Mouse (Mus musculus) heart, embryonic 12.5 days (tissue): ENCODE measurements at regions not wholly inside any gene's neighbourhood (a gene's known extent, or its start where the extent isn't known, plus 50 kb on each side); places are given as distances from the start of the nearest gene placed in this dataset.

Experiments used
- ATAC-seq: fragments of 200-750 bp; cut with Nextera tagmentation; 2 replicates; pipeline ENCODE4 v1.8.0; 2017; ENCODE audit warnings: moderate TSS enrichment, moderate library complexity; ENCODE audit not compliant: insufficient number of reproducible peaks, low FRiP score
- H3K27ac ChIP-seq: fragments of 300-500 bp; sonication (generic); 2 replicates; pipeline ENCODE4 v1.5.1; 2016; ENCODE audit warnings: mild to moderate bottlenecking, moderate library complexity; ENCODE audit not compliant: poor library complexity, severe bottlenecking
- H3K27me3 ChIP-seq: fragments of 300-500 bp; sonication (generic); replicated peaks from 2 replicates; pipeline ENCODE4 v1.6.1; 2016; ENCODE audit warnings: mild to moderate bottlenecking, moderate library complexity
- H3K36me3 ChIP-seq: fragments of 300-500 bp; sonication (generic); 2 replicates; pipeline ENCODE4 v1.6.1; 2016; ENCODE audit warnings: mild to moderate bottlenecking, moderate library complexity
- H3K4me1 ChIP-seq: fragments of 300-500 bp; sonication (generic); replicated peaks from 2 replicates; pipeline ENCODE4 v1.6.1; 2016; ENCODE audit warnings: mild to moderate bottlenecking
- H3K4me2 ChIP-seq: fragments of 300-500 bp; sonication (generic); 2 replicates; pipeline ENCODE4 v1.6.1; 2016; ENCODE audit warnings: mild to moderate bottlenecking, moderate library complexity
- H3K4me3 ChIP-seq: fragments of 300-500 bp; sonication (generic); 2 replicates; pipeline ENCODE4 v1.5.1; 2016; ENCODE audit warnings: mild to moderate bottlenecking
- H3K9ac ChIP-seq: fragments of 300-500 bp; sonication (generic); 2 replicates; pipeline ENCODE4 v1.6.1; 2016; ENCODE audit warnings: mild to moderate bottlenecking, moderate library complexity
- H3K9me3 ChIP-seq: fragments of 300-500 bp; sonication (generic); replicated peaks from 2 replicates; pipeline ENCODE4 v1.6.1; 2016; ENCODE audit warnings: mild to moderate bottlenecking, moderate library complexity
- WGBS: fragments of 180-500 bp; shearing (Covaris S2); methylation state at CpG from one replicate; pipeline ENCODE4 v1.1.7; 2016; 5-methylcytosine and 5-hydroxymethylcytosine counted together

- WGBS, result 88% methylated on average over 8 of the region's 8 CpGs
Observed at GRCm38 (mm10) chr12:78074290-78074802, 119.7 kb upstream of the Gm6657 start.

DNA sequence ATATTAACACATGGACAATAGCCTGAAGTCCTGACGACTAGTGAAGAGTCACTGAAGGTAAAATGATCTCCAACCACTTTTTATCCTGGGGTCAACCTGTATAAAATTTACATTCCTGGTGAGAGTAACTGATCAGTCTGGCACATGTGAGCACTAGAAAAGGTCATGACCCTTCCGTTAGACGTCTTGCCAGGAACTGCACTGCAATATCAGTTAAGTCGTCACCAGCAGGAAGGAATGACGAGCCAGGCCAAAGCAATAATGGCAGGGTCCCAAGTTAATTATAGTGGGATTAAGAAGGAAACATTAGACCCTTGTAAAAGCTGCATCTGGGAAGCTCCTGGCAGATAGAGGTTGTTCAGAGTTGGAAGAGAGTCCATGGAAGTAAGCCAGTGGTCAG is 116.8 kb upstream of the Gm6657 start:
- Histone ChIP-seq H3K9me3 (no peaks in the 10 kb centered on the region), H3K27ac (no peak overlapping the region), H3K9ac (no peak overlapping the region), H3K36me3 (no peaks in the 10 kb centered on the region), H3K4me1 (0 out of 2 replicates have a peak, but pooled peaks cover 8% of the 10 kb centered on the region), H3K27me3 (no peaks in the 10 kb centered on the region), H3K4me3 (no peak overlapping the region), H3K4me2 (no peak overlapping the region)
- ATAC-seq, result no peak
- WGBS, result 32% methylated on average over 5 of the region's 5 CpGs

More at GRCm38 (mm10) chr12:78074290-78074802, 119.7 kb upstream of the Gm6657 start:
- no peaks in the 10 kb centered on the region for H3K27me3 ChIP-seq
- H3K9me3 ChIP-seq, result no peaks in the 10 kb centered on the region
- no peak for ATAC-seq
- H3K4me3 ChIP-seq, result no peak overlapping the region
- no peak overlapping the region for H3K9ac ChIP-seq
- 0 out of 2 replicates have a peak, but pooled peaks cover 8% of the 10 kb centered on the region for H3K4me1 ChIP-seq
- no peak overlapping the region for H3K4me2 ChIP-seq
- H3K36me3 ChIP-seq, result no peaks in the 10 kb centered on the region
- no peak overlapping the region for H3K27ac ChIP-seq

- no peak for ATAC-seq
- WGBS, result 68% methylated on average over 1 of the region's 1 CpGs
Observed at GRCm38 (mm10) chr12:78082163-78082562, 111.9 kb upstream of the Gm6657 start.

DNA sequence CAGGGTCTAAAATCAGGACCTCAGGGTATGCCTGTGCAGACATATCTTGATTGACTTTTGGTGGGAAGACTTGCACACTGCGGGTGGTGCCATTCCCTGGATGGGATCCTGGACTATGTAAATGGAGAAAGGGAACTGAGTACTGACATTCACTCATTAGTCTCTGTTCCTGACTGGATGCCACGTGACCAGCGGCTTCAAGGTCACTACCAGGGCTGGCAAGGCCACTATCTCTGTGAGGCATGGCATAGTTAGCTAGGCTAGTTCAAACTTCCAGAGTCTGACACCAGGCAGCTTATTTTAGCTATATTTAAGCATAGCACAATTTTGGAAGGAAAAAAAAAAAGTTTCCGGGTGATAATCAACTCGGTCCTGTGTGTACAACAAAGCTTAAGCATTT is 108.0 kb upstream of the Gm6657 start:
- Histone ChIP-seq H3K9me3 (no peaks in the 10 kb centered on the region), H3K27ac (no peak overlapping the region), H3K27me3 (no peaks in the 10 kb centered on the region), H3K9ac (no peak overlapping the region), H3K4me3 (no peak overlapping the region), H3K4me2 (no peak overlapping the region), H3K4me1 (peaks cover 4% of the 10 kb centered on the region; the same call in 1 of the 2 replicates), H3K36me3 (no peaks in the 10 kb centered on the region)
- 80% methylated on average over 5 of the region's 5 CpGs for WGBS
- ATAC-seq, result no peak

More at GRCm38 (mm10) chr12:78082163-78082562, 111.9 kb upstream of the Gm6657 start:
- Histone ChIP-seq H3K27me3 (no peaks in the 10 kb centered on the region), H3K9ac (no peak overlapping the region), H3K36me3 (no peaks in the 10 kb centered on the region), H3K4me2 (no peak overlapping the region), H3K4me3 (no peak overlapping the region), H3K9me3 (no peaks in the 10 kb centered on the region), H3K27ac (no peak overlapping the region), H3K4me1 (0 out of 2 replicates have a peak, but pooled peaks cover 7% of the 10 kb centered on the region)

DNA sequence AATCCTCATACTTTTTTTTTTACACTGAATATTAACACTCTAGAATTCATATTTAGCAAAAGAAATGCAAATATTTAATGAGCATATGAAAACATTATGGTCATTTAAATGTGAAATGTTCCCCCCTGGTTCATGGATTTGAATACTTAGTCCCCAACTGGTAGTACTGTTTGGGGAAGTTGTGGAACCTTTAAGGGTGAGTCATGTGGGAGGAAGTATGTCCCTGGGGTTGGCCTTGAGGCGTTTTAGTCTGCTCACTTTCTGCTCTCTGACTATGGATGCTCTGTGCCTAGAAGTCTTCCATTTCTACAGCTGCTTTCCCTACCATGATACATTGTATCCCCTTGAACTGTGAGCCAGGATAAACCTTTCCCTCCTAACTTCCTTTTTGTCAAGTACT is 106.1 kb upstream of the Gm6657 start:
- 45% methylated on average over 1 of the region's 1 CpGs for WGBS
- H3K9ac ChIP-seq, result no peak overlapping the region
- H3K4me1 ChIP-seq, result peaks cover 4% of the 10 kb centered on the region; the same call in 1 of the 2 replicates
- H3K4me2 ChIP-seq, result no peak overlapping the region
- no peaks in the 10 kb centered on the region for H3K9me3 ChIP-seq
- H3K27ac ChIP-seq, result no peak overlapping the region
- H3K27me3 ChIP-seq, result no peaks in the 10 kb centered on the region
- no peaks in the 10 kb centered on the region for H3K36me3 ChIP-seq
- no peak for ATAC-seq
- H3K4me3 ChIP-seq, result no peak overlapping the region

GRCm38 (mm10) chr12:78094471-78094870 is 99.6 kb upstream of the Gm6657 start:
- 73% methylated on average over 4 of the region's 4 CpGs for WGBS
- ATAC-seq, result no peak
- Histone ChIP-seq H3K4me3 (no peak overlapping the region), H3K9ac (no peak overlapping the region), H3K36me3 (no peaks in the 10 kb centered on the region), H3K4me1 (peaks cover 8% of the 10 kb centered on the region), H3K27ac (no peak overlapping the region), H3K9me3 (no peaks in the 10 kb centered on the region), H3K4me2 (no peak overlapping the region), H3K27me3 (no peaks in the 10 kb centered on the region)

GRCm38 (mm10) chr12:78095352-78095751 is 98.7 kb upstream of the Gm6657 start:
- Histone ChIP-seq H3K27ac (no peak overlapping the region), H3K36me3 (no peaks in the 10 kb centered on the region), H3K4me1 (peaks cover 11% of the 10 kb centered on the region; the same call in 1 of the 2 replicates), H3K4me3 (no peak overlapping the region), H3K4me2 (no peak overlapping the region), H3K9me3 (no peaks in the 10 kb centered on the region), H3K9ac (no peak overlapping the region), H3K27me3 (no peaks in the 10 kb centered on the region)
- WGBS, result 65% methylated on average over 2 of the region's 2 CpGs
- ATAC-seq, result no peak

GRCm38 (mm10) chr12:78095916-78096315 is 98.1 kb upstream of the Gm6657 start:
- ATAC-seq, result no peak
- no peaks in the 10 kb centered on the region for H3K9me3 ChIP-seq
- no peak overlapping the region for H3K27ac ChIP-seq
- 78% methylated on average over 2 of the region's 2 CpGs for WGBS
- H3K4me1 ChIP-seq, result peaks cover 11% of the 10 kb centered on the region; the same call in 1 of the 2 replicates
- H3K27me3 ChIP-seq, result no peaks in the 10 kb centered on the region
- H3K4me3 ChIP-seq, result no peak overlapping the region
- H3K9ac ChIP-seq, result no peak overlapping the region
- no peak overlapping the region for H3K4me2 ChIP-seq
- no peaks in the 10 kb centered on the region for H3K36me3 ChIP-seq

- peaks cover 11% of the 10 kb centered on the region; the same call in 1 of the 2 replicates for H3K4me1 ChIP-seq
- no peak for ATAC-seq
- H3K9me3 ChIP-seq, result no peaks in the 10 kb centered on the region
- no peak overlapping the region for H3K4me3 ChIP-seq
- WGBS, result 69% methylated on average over 1 of the region's 1 CpGs
- H3K36me3 ChIP-seq, result no peaks in the 10 kb centered on the region
- H3K9ac ChIP-seq, result no peak overlapping the region
- no peak overlapping the region for H3K27ac ChIP-seq
- no peak overlapping the region for H3K4me2 ChIP-seq
- no peaks in the 10 kb centered on the region for H3K27me3 ChIP-seq
Observed at GRCm38 (mm10) chr12:78097119-78097518, 96.9 kb upstream of the Gm6657 start.

GRCm38 (mm10) chr12:78097692-78098091 is 96.3 kb upstream of the Gm6657 start:
- no peak for ATAC-seq
- Histone ChIP-seq H3K4me3 (no peak overlapping the region), H3K9me3 (no peaks in the 10 kb centered on the region), H3K4me1 (peaks cover 11% of the 10 kb centered on the region; the same call in 1 of the 2 replicates), H3K4me2 (no peak overlapping the region), H3K27ac (no peak overlapping the region), H3K36me3 (no peaks in the 10 kb centered on the region), H3K9ac (no peak overlapping the region), H3K27me3 (no peaks in the 10 kb centered on the region)
- 63% methylated on average over 2 of the region's 2 CpGs for WGBS

GRCm38 (mm10) chr12:78098765-78099194 is 95.3 kb upstream of the Gm6657 start:
- 47% methylated on average over 9 of the region's 9 CpGs for WGBS
- Histone ChIP-seq H3K4me3 (no peak overlapping the region), H3K36me3 (no peaks in the 10 kb centered on the region), H3K27me3 (no peaks in the 10 kb centered on the region), H3K4me1 (peaks cover 11% of the 10 kb centered on the region; the same call in 1 of the 2 replicates), H3K27ac (no peak overlapping the region), H3K4me2 (no peak overlapping the region), H3K9ac (no peak overlapping the region), H3K9me3 (no peaks in the 10 kb centered on the region)
- ATAC-seq, result no peak

GRCm38 (mm10) chr12:78099761-78100160 is 94.3 kb upstream of the Gm6657 start:
- Histone ChIP-seq H3K4me1 (peaks cover 14% of the 10 kb centered on the region), H3K27ac (no peak overlapping the region), H3K9me3 (no peaks in the 10 kb centered on the region), H3K36me3 (no peaks in the 10 kb centered on the region), H3K9ac (no peak overlapping the region), H3K4me2 (no peak overlapping the region), H3K4me3 (no peak overlapping the region), H3K27me3 (no peaks in the 10 kb centered on the region)
- WGBS, result 42% methylated on average over 4 of the region's 4 CpGs
- no peak for ATAC-seq
